Mouse (Mus musculus) bone marrow, adult 2 months (tissue): Measurements from ENCODE around the gene Prr19. TPM values are rescaled to one million over a fixed set of nuclear protein-coding genes. Genes with fewer than 3 reads are reported as not detected.

Experiments used
- H3K27ac ChIP-seq: fragments of 200-500 bp; 2 replicates; pipeline ENCODE4 v1.5.1; 2012; ENCODE audit warnings: low read depth, mild to moderate bottlenecking, control low read depth, inconsistent platforms, low read length; ENCODE audit not compliant: control insufficient read depth, poor library complexity, insufficient read depth
- H3K4me1 ChIP-seq: fragments of 200-500 bp; 2 replicates; pipeline ENCODE4 v1.6.1; 2011; ENCODE audit warnings: low read length; ENCODE audit not compliant: control insufficient read depth, insufficient read depth
- H3K4me3 ChIP-seq: fragments of 200-500 bp; replicated peaks from 2 replicates; pipeline ENCODE3; 2011; ENCODE audit warnings: mild to moderate bottlenecking, low read depth, low read length, control low read depth; ENCODE audit not compliant: control insufficient read depth
- CTCF ChIP-seq: fragments of 200-500 bp; IDR thresholded peaks from 2 replicates; pipeline ENCODE4 v1.5.1; 2011; ENCODE audit warnings: low read length, control low read depth; ENCODE audit not compliant: control insufficient read depth, insufficient read depth
- POLR2A ChIP-seq: fragments of 200-500 bp; IDR thresholded peaks from 2 replicates; pipeline ENCODE4 v1.6.1; 2011; ENCODE audit warnings: low read depth, mild to moderate bottlenecking, control low read depth, low read length, borderline replicate concordance; ENCODE audit not compliant: control insufficient read depth
- WGBS: fragments of 180-500 bp; shearing (Covaris S2); methylation state at CpG from one replicate; pipeline ENCODE4 v1.1.7; 2018; 5-methylcytosine and 5-hydroxymethylcytosine counted together
- polyA plus RNA-seq: library from polyadenylated mRNA; stranded (reverse); fragments of >200 nt; gene quantifications from 2 replicates; pipeline ENCODE4 v1.2.4, GENCODE M21; 2011; ENCODE audit warnings: low replicate concordance; ENCODE audit not compliant: missing spikeins, insufficient read depth, insufficient read length

Prr19 gene
- polyA plus RNA-seq, 1 experiment, result not detected

DNA sequence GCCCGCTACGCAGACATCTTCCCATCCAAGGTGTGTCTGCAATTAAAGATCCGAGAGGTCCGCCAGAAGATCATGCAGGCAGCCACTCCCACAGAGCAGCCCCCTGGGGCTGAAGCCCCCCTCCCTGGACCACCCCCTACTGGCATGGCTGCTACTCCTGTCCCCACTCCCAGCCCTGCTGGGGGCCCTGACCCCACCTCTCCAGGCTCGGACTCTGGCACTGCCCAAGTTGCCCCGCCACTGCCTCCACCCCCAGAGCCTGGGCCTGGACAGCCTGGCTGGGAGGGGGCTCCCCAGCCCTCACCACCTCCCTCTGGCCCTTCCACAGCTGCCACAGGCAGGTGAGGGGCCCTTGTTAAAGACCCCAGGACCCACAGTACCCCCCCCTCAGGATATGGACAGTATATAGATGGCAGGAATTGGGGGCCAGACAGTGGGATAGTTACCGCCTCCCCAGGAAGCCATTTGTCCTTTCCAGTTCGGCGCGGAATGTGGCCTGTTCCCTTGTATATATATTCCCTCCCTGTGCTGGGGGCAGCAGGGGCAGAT, 7.9 kb upstream of the Prr19 start:
- WGBS, result 91% methylated on average over 10 of the region's 10 CpGs
- H3K4me3 ChIP-seq, result no peak overlapping the region
- H3K4me1 ChIP-seq, result peaks cover 2% of the 10 kb centered on the region; the same call in 1 of the 2 replicates
- TF ChIP-seq CTCF (no peak), POLR2A (no peak)
- no peak overlapping the region for H3K27ac ChIP-seq

DNA sequence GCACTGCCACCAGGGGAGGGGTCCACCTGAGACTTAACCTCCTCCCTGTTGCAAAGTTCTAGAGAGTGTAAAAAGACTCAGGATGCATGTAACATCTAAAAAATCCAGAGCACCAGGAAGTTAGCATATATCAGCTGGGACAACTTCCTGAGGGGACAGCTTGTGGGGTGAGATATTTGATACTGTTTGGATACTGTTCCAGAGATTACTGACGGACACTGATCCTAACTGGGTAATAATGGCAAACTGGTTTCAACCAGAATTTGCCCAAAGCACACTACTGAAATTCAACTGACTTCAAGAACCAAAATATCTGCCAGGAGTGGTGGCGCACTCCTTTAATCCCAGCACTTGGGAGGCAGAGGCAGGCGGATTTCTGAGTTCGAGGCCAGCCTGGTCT, 6.7 kb upstream of the Prr19 start:
- WGBS, result 87% methylated on average over 4 of the region's 4 CpGs
- TF ChIP-seq CTCF (no peak), POLR2A (no peak)
- Histone ChIP-seq H3K4me3 (no peak overlapping the region), H3K27ac (no peak overlapping the region; the same call in 1 of the 2 replicates), H3K4me1 (peaks cover 2% of the 10 kb centered on the region; the same call in 1 of the 2 replicates)

DNA sequence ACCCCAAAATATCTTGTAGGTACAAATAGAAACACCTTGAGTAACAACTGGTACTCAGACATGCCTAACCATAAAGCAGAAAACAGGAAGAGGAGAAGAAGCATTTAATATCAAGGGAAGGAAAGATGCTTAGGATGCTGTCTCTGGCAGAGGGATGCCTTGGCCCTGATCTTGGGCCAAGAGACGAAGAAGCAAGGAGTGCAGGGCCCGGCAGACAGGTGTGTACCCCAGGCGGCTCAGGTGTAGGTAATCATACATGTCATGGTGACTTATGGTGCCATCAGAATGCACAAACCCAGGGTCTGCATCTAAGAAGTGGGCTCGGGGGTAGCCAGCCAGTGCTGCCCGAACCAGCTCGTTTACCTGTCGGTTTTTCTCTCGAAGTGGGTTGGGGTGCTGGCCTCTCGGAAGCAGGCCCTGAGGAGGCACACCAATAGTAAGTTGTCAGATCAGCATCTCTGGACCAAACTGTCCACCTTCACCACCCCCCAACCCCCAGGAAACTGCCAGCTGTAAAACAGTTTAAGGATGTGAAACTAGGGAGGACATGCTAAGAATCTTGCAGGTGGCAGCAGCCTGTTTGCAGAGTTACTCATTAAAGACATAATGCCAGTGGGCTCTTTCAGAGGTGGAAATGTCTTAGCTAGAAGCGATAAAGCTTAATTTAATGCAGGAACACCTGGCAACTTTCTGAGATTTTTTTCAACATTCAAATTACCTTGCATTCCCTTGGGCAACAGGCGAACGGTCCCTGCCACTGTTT, 6.1 kb upstream of the Prr19 start:
- peak overlapping the region; percentile 77 for H3K27ac ChIP-seq
- WGBS, result 78% methylated on average over 12 of the region's 12 CpGs
- peaks cover 2% of the 10 kb centered on the region; the same call in 1 of the 2 replicates for H3K4me1 ChIP-seq
- no peak overlapping the region for H3K4me3 ChIP-seq
- no peak for TF ChIP-seq CTCF
- TF ChIP-seq POLR2A, result no peak

DNA sequence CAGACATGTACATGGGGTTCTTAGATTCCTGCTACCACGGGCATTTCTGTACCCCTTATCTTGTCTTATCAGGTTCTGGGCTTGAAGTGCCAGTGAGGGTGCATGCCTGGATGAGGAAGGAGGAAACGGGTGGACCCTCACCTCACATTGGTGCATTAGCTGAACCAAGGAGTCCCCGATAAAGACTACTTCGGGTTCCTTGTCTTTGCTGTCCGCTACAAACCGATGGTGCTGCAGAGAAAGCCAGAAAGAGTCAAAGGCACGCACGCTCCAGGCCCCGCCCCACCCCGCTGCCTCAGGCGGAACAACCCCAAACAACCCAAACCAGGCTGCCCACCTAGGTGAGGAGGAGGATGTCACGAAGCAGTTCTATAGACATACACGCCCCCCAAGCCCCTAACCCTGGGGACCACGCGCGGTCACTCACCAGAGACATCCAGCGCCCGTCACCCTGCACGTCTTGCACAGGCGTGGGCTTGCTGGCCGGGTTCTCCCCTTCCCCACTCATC, 4.2 kb upstream of the Prr19 start:
- WGBS, result 2% methylated on average over 21 of the region's 21 CpGs
- peak overlapping the region; percentile 92 for H3K27ac ChIP-seq
- H3K4me1 ChIP-seq, result peaks cover 2% of the 10 kb centered on the region; the same call in 1 of the 2 replicates
- peak overlapping the region; percentile 77 for H3K4me3 ChIP-seq
- no peak for TF ChIP-seq POLR2A
- 0 out of 2 replicates have a peak, but pooled peaks have one; percentile 3 for TF ChIP-seq CTCF

DNA sequence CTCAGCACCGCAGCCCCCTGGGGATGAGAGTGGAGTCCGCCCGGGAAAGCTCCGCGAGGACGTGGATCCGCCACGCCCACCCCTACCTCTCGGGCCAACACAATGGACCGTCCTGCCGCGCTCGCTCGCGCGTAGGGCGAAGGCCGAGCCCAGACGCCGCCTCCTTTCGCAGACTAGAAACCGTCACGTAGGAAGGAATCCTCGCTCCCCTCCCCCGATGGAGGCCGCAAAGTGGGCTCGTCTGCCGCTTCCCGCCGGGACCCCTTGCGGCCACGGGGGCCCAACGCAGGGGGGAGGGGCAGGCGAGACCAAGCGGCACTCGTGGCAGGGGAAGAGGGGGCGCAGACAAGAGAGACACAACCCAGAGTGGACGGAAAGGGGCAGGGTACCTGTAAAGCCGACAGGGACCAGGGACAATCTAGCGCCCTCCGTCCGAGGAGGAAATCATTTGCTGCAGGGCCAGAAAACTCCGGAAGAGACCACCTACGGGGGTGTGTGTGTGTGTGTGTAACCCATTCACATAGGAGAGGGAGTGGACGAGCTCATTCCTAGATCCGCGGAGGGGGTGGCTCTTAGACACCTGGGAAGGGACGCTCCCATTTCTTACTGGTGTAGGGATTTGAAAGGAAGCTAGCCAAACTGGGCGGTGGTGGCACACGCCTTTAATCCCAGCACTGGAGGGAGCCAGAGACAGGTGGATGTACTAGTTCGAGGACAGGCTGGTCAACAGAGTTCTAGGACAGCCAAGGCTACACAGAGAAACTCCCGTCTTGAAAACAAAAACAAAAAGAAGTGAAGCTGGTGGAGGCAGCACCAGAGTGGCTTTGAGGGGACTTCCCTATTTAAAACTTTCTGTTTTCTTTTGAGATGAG, 3.5 kb upstream of the Prr19 start, which contains the start of gene Pafah1b3:
Pafah1b3 (minus strand) TSS at position 533 of the 872 bp plus-strand sequence.
- WGBS, result under 1% methylated on average over 52 of the region's 52 CpGs

DNA sequence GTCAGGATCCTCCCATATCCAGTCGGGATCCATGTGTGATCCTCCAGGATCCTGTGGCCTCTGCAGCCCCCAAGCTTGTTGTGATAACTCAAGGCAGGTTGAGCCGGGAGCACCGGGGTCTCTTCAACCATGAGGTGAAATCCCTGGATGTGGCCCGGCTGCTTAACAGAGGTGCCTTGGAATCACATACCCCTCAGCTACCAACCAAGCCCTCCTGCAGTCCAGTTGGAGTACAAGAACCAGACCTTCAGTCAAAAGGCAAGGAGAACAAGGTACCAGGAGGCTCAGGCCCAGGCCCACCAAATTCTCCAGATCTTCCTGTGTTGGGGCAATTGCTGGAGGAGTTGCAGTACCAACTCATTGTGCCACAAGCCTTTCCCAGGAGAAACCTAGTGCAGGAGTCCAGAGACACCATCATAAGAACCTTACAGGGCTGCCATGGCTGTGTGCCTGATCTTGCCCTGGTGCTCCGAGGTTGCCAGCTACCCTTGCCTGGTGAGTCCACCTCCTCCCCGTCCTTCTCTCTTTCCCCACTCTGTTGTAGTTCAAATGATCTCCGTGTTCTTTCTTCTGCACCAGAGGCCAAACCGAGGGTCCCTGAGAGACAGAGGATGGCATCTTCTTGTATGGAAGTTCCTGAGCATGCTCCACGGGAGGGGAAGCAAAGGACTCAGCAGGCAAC, 1.9 kb downstream of the Prr19 start:
- no peaks in the 10 kb centered on the region for H3K4me1 ChIP-seq
- H3K27ac ChIP-seq, result no peak overlapping the region
- no peak for TF ChIP-seq POLR2A
- H3K4me3 ChIP-seq, result no peak overlapping the region
- WGBS, result 63% methylated on average over 9 of the region's 9 CpGs

More for the DNA sequence above, 3.5 kb upstream of the Prr19 start, which contains the start of gene Pafah1b3:
- H3K27ac ChIP-seq, result peak within 1 kb of the TSS; percentile 92
- peak within 1 kb of the TSS; percentile 77 for H3K4me3 ChIP-seq
- 0 out of 2 replicates have a peak, but pooled peaks have one; percentile 20 for TF ChIP-seq POLR2A
- TF ChIP-seq CTCF, result no peak
- H3K4me1 ChIP-seq, result peaks cover 2% of the 10 kb centered on the region; the same call in 1 of the 2 replicates

DNA sequence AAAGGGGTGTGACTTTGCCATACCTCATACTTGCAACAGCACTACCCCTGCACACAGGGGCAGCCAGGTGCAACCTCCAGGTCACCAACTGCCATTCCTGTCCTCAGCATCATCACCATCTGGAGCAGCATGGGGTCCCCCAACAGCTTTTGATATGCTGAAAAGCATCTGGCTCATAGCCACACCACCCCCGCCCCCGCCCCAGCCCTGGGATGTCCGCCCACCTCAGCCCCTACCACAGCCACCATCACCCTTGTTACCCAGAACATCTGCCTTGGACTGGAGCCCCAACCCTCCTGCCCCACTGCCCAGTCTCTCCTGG, 2.4 kb downstream of the Prr19 start:
- no peak for TF ChIP-seq CTCF
- TF ChIP-seq POLR2A, result no peak
- Histone ChIP-seq H3K27ac (no peak overlapping the region), H3K4me3 (no peak overlapping the region), H3K4me1 (no peaks in the 10 kb centered on the region)
- WGBS, result 78% methylated on average over 3 of the region's 3 CpGs

DNA sequence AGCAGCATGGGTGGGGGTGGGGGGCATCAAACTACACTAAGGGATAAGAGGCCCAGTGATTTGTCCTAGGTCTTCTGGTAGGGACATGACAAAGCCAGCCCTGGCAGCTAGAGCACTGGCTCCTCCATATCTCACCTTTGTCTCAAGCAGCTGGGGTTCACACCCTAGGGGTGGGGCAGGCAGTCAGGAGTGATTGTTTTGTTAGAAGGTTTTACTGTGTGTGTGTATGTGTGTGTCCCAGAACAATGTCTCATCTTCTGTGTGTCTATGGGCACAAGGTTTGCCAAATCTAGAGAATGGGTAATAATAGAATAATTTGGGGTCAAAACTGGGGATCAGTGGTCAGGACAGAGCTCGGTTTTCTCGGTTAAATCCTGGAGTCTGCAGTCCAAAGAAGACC, 4.3 kb downstream of the Prr19 start:
- TF ChIP-seq POLR2A (no peak), CTCF (no peak)
- Histone ChIP-seq H3K4me3 (no peak overlapping the region), H3K27ac (no peak overlapping the region), H3K4me1 (no peaks in the 10 kb centered on the region)
- WGBS, result 0% methylated on average over 2 of the region's 2 CpGs
